Mouse (Mus musculus): ENCODE data around the gene Met. TPM values are rescaled to one million over a fixed set of nuclear protein-coding genes. Genes with fewer than 3 reads are reported as not detected.

Gene Met
- total RNA-seq (2021): 1 to 10 TPM; 9.4 to 9.6 TPM
- long read RNA-seq, experiment 1, full-length matches to known transcripts: 4 of 5 reads
- long read RNA-seq, experiment 1, partial matches to known transcripts: 0 of 5 reads
- long read RNA-seq, experiment 1, other reads (novel, unspliced or antisense): 1 of 5 reads
- long read RNA-seq, experiment 2, full-length matches to known transcripts: 4 of 4 reads
- long read RNA-seq, experiment 2, partial matches to known transcripts: 0 of 4 reads
- long read RNA-seq, experiment 2, other reads (novel, unspliced or antisense): 0 of 4 reads

DNA sequence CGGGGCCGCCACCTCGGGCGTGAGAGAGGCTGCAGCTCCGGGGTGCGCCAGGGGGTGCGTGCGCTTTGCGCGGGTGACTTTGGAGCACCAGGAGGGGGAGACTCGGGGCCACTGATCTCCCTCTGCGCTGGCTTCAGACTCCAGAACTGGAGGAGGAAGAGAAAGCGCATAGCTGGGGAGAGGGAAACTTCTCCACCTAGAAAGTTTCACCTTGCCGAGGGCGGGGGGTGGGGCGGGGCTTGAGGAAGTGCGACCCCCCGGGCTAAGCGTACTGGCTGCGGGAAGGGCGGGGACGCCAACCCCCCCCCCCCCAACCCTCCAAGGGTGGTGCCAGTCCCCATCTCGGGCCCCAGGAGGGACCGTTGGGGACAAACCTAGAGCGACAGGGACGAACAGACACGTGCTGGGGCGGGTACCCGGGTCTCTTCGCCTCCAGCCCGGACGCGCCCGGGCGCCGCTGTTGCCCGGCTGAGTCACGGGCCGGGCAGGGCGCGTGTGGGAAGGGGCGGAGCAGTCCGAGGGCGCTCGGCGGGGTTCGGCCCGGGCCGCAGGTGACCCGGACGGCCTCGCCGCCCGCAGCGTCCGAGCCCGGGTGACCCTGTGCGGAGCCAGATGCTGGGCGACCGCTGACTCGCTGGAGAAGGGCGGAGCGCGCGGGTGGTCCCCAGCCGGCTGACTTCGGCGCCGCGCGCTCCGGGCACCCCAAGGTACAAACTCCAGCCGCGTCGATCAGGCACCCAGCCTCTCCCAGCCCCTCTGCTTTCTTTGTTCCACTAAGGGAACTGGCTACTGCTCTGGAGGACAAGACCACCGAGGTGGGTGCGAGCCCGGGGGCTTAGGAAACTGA, at the start of gene Met:
Gene Met, plus strand, starts transcription at position 367 of the 847 bp plus-strand sequence.
- peak; percentile 24 for TF ChIP-seq CTCF (IDR thresholded peaks at IDR 0.05)
- intact Hi-C loops (cut with DNase I): loop anchor here (2.0 kb wide), 1 partner anchor 123 kb away; no protein-coding TSS in a partner anchor
- Histone ChIP-seq H3K4me3 (peak within 1 kb of the TSS; percentile 65), H3K27ac (no peak within 1 kb of the TSS)
- DNase-seq (ENCODE audit: extremely low spot score in 1 of 2, low spot score in 2 of 2): peak; percentile 14 to 26

- Histone ChIP-seq H3K27ac (no peak overlapping the region), H3K4me3 (no peak overlapping the region)
- TF ChIP-seq CTCF (IDR thresholded peaks at IDR 0.05): no peak
- intact Hi-C loops (cut with DNase I): no loop called here
- no peak for DNase-seq (ENCODE audit: extremely low spot score in 1 of 2, low spot score in 2 of 2)
These were observed 45.4 kb upstream of the Met start for GRCm38 (mm10) chr6:17418226-17418625.

- no peak overlapping the region for H3K27ac ChIP-seq
- DNase-seq (ENCODE audit: extremely low spot score in 1 of 2, low spot score in 2 of 2): no peak
- intact Hi-C loops (cut with DNase I): no loop called here
- H3K4me3 ChIP-seq: no peak overlapping the region
- TF ChIP-seq CTCF (IDR thresholded peaks at IDR 0.05): no peak
These were observed 41.2 kb upstream of the Met start for GRCm38 (mm10) chr6:17422432-17422831.

DNA sequence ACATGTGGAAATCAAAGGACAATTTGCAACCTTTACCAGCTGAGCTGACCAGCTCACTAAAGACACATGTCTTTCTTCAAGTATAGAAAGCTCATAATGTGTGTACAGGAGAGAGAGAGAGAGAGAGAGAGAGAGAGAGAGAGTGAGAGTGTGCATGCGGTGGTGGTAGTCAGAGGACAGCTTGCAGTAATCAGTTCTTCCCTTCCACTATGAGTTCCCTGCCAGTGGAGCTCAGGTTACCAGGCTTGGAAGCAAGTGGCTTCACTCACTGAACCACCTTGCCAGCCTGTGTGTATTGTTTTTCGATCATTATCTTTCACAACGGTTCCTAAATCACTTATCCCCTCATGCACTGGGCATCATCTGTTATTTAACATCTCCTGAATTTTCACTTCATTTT, 34.6 kb upstream of the Met start:
- intact Hi-C loops (cut with DNase I): no loop called here
- no peak for TF ChIP-seq CTCF (IDR thresholded peaks at IDR 0.05)
- H3K27ac ChIP-seq: no peak overlapping the region
- no peak for DNase-seq (ENCODE audit: extremely low spot score in 1 of 2, low spot score in 2 of 2)
- H3K4me3 ChIP-seq: no peak overlapping the region

DNA sequence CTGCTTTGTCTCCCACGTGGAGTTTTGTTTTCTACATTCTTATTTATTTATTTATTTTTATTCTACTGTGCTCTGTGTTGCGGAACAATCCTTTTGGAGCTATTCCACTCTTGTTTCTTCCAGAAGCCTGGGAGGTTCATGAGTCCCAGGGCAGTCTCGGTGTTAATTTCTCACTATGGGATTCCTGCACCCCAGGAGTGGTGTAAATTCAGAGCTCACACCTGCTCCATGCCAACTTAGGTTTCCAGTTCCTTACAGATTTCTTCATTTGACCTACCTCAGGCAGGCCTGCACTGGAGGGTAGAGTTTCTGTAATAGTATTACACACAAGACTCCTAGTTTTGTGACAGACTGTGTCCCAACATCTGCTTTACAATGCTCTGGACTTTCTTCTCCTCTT, 34.0 kb upstream of the Met start:
- DNase-seq (ENCODE audit: extremely low spot score in 1 of 2, low spot score in 2 of 2): no peak
- no peak overlapping the region for H3K27ac ChIP-seq
- intact Hi-C loops (cut with DNase I): no loop called here
- H3K4me3 ChIP-seq: no peak overlapping the region
- no peak for TF ChIP-seq CTCF (IDR thresholded peaks at IDR 0.05)

DNA sequence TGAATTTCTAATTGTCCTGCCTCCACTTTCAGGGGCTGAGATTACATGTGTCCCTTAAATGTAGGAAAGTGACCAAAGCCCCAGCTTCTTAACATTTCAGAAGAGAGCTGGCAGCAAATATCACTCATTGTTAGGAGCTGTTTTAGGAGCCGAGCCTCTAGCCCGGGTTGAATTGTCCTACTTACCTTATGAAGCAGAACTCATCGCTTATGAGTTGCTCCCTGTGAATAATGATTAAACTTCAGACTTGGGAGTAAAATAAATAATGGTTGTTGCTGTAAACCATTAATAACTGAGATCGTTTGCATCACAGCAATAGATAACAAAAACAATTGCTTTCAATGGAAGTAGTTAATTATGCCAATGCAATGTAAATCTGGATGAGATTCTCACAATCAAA, 20.3 kb upstream of the Met start:
- intact Hi-C loops (cut with DNase I): no loop called here
- no peak overlapping the region for H3K27ac ChIP-seq
- no peak overlapping the region for H3K4me3 ChIP-seq
- DNase-seq (ENCODE audit: extremely low spot score in 1 of 2, low spot score in 2 of 2): no peak
- no peak for TF ChIP-seq CTCF (IDR thresholded peaks at IDR 0.05)

DNA sequence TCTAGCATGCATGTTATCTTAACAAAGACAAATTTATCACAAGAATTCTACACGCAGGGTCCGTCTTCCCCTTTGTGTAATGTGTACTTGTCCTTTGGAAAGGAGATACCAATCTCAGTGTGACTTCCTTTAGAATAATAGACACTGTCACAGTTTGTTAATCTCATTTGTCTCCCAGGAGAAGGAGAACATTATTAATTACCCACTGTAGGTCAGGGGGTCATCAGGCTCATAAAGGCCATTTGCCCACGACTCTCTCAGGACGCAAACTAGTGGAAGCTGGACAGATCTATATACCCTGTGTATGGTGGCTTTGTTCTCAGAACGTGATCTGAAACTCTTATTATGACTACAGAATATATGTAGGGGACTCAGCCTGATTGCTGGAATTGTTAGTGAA, 12.3 kb upstream of the Met start:
- no peak for DNase-seq (ENCODE audit: extremely low spot score in 1 of 2, low spot score in 2 of 2)
- Histone ChIP-seq H3K4me3 (no peak overlapping the region), H3K27ac (no peak overlapping the region)
- intact Hi-C loops (cut with DNase I): no loop called here
- TF ChIP-seq CTCF (IDR thresholded peaks at IDR 0.05): no peak

GRCm38 (mm10) chr6:17455116-17455515, 8.5 kb upstream of the Met start:
- intact Hi-C loops (cut with DNase I): no loop called here
- H3K4me3 ChIP-seq: no peak overlapping the region
- TF ChIP-seq CTCF (IDR thresholded peaks at IDR 0.05): no peak
- H3K27ac ChIP-seq: no peak overlapping the region
- no peak for DNase-seq (ENCODE audit: extremely low spot score in 1 of 2, low spot score in 2 of 2)

- no peak for TF ChIP-seq CTCF (IDR thresholded peaks at IDR 0.05)
- no peak overlapping the region for H3K4me3 ChIP-seq
- no peak overlapping the region for H3K27ac ChIP-seq
- intact Hi-C loops (cut with DNase I): no loop called here
- no peak for DNase-seq (ENCODE audit: extremely low spot score in 1 of 2, low spot score in 2 of 2)
These were observed 4.0 kb upstream of the Met start for GRCm38 (mm10) chr6:17459561-17459960.

DNA sequence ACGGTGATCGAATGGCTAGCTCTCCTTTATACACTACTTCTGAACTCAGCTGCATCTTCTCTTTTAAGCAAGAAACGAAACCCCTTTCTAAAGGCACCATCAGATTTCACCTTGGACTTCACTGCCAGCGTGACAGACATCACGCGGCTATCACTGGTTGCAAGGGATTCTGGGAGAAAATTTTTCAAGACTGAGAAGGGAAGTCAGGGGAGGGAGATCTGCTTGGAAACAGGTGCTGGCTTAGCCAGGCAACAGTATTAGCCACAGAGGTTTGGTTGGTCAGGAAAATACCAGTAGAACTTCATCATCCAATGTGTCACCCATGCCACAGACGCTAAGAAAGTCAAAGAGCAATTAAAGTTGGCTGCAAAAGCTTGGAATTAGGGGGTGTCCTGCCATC, 2.2 kb upstream of the Met start:
- H3K27ac ChIP-seq: no peak overlapping the region
- no peak overlapping the region for H3K4me3 ChIP-seq
- no peak for DNase-seq (ENCODE audit: extremely low spot score in 1 of 2, low spot score in 2 of 2)
- TF ChIP-seq CTCF (IDR thresholded peaks at IDR 0.05): no peak
- intact Hi-C loops (cut with DNase I): no loop called here

- no peak for TF ChIP-seq CTCF (IDR thresholded peaks at IDR 0.05)
- Histone ChIP-seq H3K27ac (no peak overlapping the region), H3K4me3 (peak overlapping the region; percentile 65)
- DNase-seq (ENCODE audit: extremely low spot score in 1 of 2, low spot score in 2 of 2): no peak
- intact Hi-C loops (cut with DNase I): loop anchor here (2.0 kb wide), 1 partner anchor 122 kb away; no protein-coding TSS in a partner anchor
These were observed 853 bp downstream of the Met start for GRCm38 (mm10) chr6:17464281-17465025.

DNA sequence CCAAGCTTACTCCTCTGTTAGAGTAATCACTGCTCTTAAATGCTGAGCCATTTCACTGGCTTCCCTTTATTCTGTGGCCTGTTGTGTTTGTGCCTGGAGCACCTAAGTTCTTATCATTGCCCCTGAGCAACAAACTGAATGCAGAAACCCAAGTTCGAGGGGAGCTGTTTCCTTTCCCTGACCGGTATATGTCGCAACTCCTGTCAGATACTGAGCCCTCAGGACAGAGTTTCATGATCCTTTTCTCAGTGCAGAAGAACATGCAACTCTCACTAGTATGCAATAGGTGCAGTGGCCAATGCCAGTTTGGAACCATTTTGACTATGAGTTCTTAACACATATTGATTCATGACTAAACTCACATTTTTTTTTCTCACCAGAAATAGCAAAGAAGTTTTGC, 2.9 kb downstream of the Met start:
- H3K27ac ChIP-seq: no peak overlapping the region
- H3K4me3 ChIP-seq: no peak overlapping the region
- no peak for DNase-seq (ENCODE audit: extremely low spot score in 1 of 2, low spot score in 2 of 2)
- intact Hi-C loops (cut with DNase I): no loop called here
- no peak for TF ChIP-seq CTCF (IDR thresholded peaks at IDR 0.05)
